Mouse (Mus musculus): Measurements from ENCODE around the gene Upf3b. TPM values are rescaled to one million over a fixed set of nuclear protein-coding genes. Genes with fewer than 3 reads are reported as not detected.
"Not testable (repeated sequence)": the region's sequence is repeated elsewhere in the genome, so short reads cannot be mapped to it uniquely, and the experiment has no call there.

Gene Upf3b
- total RNA-seq (2015; ENCODE audit: low replicate concordance): 12.7 and 21.7 TPM in 2 replicates
- 30.8 and 32.2 TPM in 2 replicates for total RNA-seq (2017; ENCODE audit: low replicate concordance)

- ATAC-seq (replicated peaks; ENCODE audit: low FRiP score, poor library complexity, severe bottlenecking): peak; percentile 99
Measured at GRCm38 (mm10) chrX:37110193-37110880, at the start of gene Upf3b. Gene Upf3b, minus strand, starts transcription at chrX:37110322.

DNA sequence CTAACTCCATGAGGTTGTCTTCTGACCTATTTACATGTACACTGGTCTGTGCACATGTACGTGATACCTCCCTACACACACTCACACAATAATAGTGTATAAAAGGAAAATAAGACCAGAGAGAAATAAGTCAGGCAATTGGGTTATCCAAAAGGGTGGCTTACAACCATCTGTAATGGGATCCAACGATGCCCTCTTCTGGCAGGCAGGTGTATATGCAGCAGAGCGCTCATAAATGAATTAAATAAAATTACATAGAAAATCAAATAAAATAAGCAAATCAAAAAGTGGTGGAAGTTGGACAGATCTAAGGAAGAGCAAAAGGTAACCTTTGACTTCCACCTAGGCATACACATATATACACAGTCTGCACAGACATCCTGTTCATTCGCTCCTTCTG lies 47.7 kb upstream of the Upf3b start:
- no peak for ATAC-seq (replicated peaks; ENCODE audit: low FRiP score, poor library complexity, severe bottlenecking)

GRCm38 (mm10) chrX:37144954-37145353 lies 34.8 kb upstream of the Upf3b start:
- ATAC-seq (replicated peaks; ENCODE audit: low FRiP score, poor library complexity, severe bottlenecking): no peak

- ATAC-seq (replicated peaks; ENCODE audit: low FRiP score, poor library complexity, severe bottlenecking): not testable (repeated sequence)
Measured at GRCm38 (mm10) chrX:37144498-37144897, 34.4 kb upstream of the Upf3b start.

GRCm38 (mm10) chrX:37141732-37142131 lies 31.6 kb upstream of the Upf3b start:
- ATAC-seq (replicated peaks; ENCODE audit: low FRiP score, poor library complexity, severe bottlenecking): no peak

DNA sequence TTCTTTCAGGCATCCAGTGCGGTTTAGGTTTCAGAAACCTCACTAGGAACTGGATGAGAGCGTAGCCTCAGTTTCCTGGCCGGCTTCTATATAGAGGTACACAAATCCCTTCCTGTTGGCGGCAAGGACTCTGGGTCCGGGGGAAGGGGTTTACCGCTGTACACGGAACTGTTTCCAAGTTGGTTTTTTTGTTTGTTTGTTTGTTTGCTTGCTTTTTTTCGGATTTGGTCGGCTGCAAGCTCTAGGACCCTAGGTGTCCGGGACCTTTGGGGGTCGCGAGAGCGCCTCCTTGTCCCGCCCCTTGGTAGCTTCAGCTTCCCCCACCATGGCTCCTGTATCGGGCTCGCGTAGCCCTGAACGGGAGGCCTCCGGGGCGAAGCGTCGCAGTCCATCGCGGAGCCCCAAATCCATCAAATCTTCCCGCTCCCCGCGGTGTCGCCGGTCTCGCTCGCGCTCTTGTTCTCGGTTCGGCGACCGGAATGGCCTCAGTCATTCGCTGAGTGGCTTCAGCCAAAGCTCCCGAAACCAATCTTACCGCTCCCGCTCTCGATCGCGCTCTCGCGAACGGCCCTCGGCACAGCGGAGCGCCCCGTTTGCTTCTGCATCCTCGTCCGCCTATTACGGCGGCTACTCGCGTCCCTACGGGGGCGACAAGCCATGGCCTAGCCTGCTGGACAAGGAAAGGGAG lies 16.7 kb upstream of the Upf3b start, which contains the start of gene Nkap:
Gene Nkap (plus strand): TSS at position 125 of the 688 bp plus-strand sequence.
- ATAC-seq (replicated peaks; ENCODE audit: low FRiP score, poor library complexity, severe bottlenecking): peak; percentile 89

DNA sequence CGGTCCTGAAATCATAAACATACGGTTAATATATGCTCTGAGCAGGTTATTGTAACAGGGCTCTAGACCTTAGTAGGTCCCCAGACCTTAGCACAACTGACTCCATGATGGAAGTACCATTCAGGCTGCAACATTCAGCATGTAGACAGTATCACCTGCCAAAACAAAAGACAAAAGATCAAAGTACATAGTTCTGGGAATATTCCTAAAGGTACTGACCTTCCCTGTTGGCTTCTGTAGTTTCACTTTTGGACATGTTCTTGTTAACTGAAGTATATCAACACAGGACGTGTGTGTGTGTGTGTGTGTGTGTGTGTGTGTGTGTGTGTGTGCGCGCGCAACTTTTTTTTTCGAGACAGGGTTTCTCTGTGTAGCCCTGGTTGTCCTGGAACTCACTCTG lies 15.4 kb upstream of the Upf3b start:
- ATAC-seq (replicated peaks; ENCODE audit: low FRiP score, poor library complexity, severe bottlenecking): no peak

DNA sequence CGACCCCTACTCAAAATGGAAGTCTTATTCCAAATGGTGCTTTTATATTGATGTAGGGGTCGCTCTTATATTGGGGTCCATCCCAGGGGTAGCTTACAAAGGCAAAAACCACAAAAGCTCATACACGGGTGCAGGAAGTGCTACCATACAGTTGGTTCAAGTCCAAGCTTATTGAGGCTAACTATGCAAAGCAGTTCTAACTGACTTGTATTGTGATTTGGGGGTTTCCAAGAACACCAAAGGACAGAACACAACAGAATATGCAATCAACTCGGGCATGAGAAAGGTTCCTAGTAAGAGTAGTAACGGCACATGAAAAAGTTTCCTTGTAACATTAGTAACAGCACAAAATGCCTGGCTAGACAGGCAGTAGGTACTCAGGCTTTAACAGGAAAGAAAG lies 10.1 kb upstream of the Upf3b start:
- no peak for ATAC-seq (replicated peaks; ENCODE audit: low FRiP score, poor library complexity, severe bottlenecking)

GRCm38 (mm10) chrX:37119585-37119984 lies 9.5 kb upstream of the Upf3b start:
- ATAC-seq (replicated peaks; ENCODE audit: low FRiP score, poor library complexity, severe bottlenecking): no peak

GRCm38 (mm10) chrX:37117085-37117484 lies 7.0 kb upstream of the Upf3b start:
- no peak for ATAC-seq (replicated peaks; ENCODE audit: low FRiP score, poor library complexity, severe bottlenecking)

GRCm38 (mm10) chrX:37110881-37111193 lies 715 bp upstream of the Upf3b start:
- no peak for ATAC-seq (replicated peaks; ENCODE audit: low FRiP score, poor library complexity, severe bottlenecking)

DNA sequence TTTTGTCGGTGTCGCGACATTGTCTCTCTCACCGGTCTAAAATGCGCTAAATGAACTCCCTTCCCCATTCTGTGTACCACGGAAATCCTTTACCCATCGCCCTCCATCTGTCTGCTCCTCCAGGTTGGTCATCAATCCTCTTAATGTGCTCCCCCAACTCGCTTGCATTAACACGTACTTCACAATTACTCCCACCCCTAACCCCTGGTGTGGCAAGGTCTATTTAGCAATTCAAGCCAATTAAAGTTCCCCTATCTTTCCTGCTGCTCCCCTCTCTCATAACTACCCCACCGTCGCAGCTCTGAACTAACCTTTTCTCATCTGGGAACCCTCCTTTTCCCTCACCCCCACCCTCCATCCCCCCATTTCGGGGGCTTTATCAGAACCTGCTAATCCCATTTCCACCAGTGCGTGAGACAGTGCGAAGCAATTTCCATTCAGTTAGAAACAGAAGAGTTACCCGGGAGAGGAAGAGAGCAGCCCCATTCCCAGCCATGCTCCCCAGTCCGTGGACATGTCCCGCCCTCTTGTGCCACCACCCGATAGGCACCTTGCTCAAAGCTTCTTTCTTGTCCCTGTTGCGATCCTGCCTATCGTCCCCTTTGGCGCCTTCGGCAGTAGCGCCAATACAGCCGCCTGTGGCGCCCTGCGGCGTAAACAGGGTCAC lies 463 bp downstream of the Upf3b start:
- ATAC-seq (replicated peaks; ENCODE audit: low FRiP score, poor library complexity, severe bottlenecking): peak; percentile 92

GRCm38 (mm10) chrX:37103826-37104225 lies 6.3 kb downstream of the Upf3b start:
- ATAC-seq (replicated peaks; ENCODE audit: low FRiP score, poor library complexity, severe bottlenecking): no peak

DNA sequence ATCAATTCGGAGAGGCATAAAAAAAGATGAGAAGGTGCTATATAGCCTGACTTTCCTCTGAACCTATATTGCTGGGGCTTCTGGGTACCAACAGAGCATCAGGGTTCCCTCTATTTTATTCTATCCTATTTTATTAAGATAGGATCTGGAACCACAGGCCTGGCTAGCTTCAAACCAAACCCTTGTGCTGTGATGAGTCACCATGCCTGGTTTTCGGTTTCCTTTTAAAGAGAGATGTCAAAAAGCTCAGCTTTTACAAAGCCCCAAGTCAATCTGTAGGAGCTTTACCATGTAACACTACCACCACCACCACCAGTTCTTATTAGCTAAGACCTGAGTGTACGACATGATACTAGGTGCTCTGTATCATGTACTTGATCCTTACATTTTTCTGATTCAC lies 11.4 kb downstream of the Upf3b start:
- no peak for ATAC-seq (replicated peaks; ENCODE audit: low FRiP score, poor library complexity, severe bottlenecking)

GRCm38 (mm10) chrX:37095106-37095768 lies 14.9 kb downstream of the Upf3b start:
- no peak for ATAC-seq (replicated peaks; ENCODE audit: low FRiP score, poor library complexity, severe bottlenecking)

GRCm38 (mm10) chrX:37091457-37091856 lies 18.7 kb downstream of the Upf3b start:
- no peak for ATAC-seq (replicated peaks; ENCODE audit: low FRiP score, poor library complexity, severe bottlenecking)

DNA sequence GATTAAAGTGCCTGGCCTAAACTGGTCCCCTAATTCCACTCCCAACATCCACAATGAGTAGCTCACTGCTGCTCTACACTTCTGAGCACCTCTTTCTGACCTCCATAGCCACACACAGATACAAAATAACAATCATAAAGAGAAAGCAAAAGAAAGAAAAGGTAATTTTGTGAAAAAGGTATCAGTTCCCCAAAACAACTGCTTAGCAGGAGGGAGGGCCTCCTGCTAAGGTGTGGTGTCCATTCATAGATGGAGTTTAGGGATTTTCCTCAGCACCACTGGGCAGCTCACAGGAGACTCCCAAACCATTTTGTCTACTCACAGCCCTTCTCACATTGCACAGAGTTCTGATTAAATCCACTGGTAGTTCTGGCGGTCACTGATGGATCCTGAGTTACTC lies 21.3 kb downstream of the Upf3b start:
- no peak for ATAC-seq (replicated peaks; ENCODE audit: low FRiP score, poor library complexity, severe bottlenecking)

- ATAC-seq (replicated peaks; ENCODE audit: low FRiP score, poor library complexity, severe bottlenecking): peak; percentile 54; the same call in 1 of the 2 replicates
Measured at GRCm38 (mm10) chrX:37085665-37086064, 24.5 kb downstream of the Upf3b start.

DNA sequence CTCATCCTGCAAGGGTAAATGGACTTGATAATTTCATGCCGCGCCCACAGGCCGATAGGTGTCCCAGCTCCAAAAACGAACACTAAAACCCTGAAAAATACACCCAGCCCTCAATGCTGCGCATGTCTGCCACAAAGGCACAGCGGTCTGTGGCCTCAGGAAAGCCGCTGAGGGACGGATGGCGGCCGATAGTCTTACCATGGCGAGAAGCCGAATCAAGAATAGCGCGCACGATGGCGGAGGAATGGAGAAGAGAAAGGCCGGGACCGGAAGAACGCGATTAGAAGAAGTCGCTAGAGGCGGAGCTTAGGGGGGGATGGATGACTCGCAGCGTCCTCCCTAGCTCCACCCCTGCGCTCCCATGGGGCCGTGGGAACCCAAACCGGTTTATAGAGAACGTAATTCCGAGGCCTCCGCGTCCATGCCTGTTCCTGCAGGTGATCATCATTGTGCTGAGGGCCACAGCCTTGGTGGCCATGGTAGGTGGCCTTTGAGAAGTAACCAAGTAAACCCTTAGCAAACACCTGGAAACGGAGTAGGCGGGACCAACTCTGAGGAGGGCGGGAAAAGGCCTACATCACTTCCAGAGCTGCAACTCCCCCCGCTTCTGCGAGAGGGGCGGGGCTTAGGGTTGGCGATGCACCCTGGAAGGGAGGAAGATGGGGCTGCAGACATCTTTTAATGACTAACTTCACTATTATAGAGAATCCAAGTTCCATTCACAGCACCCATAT lies 25.0 kb downstream of the Upf3b start, which contains the start of gene Rpl39:
Gene Rpl39 (minus strand): TSS at position 476 of the 734 bp plus-strand sequence.
- peak; percentile 97 for ATAC-seq (replicated peaks; ENCODE audit: low FRiP score, poor library complexity, severe bottlenecking)

All from erythroblast, adult 5-6 weeks (primary cell).